Mouse (Mus musculus): ENCODE measurements around the gene Tmem132b. TPM values are rescaled to one million over a fixed set of nuclear protein-coding genes. Genes with fewer than 3 reads are reported as not detected.
A peak's percentile ranks its signal among the peaks of the same experiment; 100 is the strongest.

Tmem132b gene
- polyA plus RNA-seq, 1 experiment from 2014 or later = 1.8 TPM

- Histone ChIP-seq H3K4me1 (peaks cover 14% of the 10 kb centered on the region), H3K9me3 (no peaks in the 10 kb centered on the region), H3K4me3 (replicated peaks) (no peak overlapping the region), H3K36me3 (replicated peaks) (no peaks in the 10 kb centered on the region), H3K9ac (no peak overlapping the region), H3K27me3 (0 out of 2 replicates have a peak, but pooled peaks cover 4% of the 10 kb centered on the region), H3K27ac (no peak overlapping the region), H3K4me2 (no peak overlapping the region)
- 0 out of 2 replicates have a peak, but pooled peaks have one; percentile 28 for ATAC-seq (ENCODE audit: low FRiP score)
- 69% methylated on average over 7 of the region's 7 CpGs for WGBS
Observed at GRCm38 (mm10) chr5:125588203-125588602, 56.6 kb downstream of the Tmem132b start.

- peak overlapping the region; percentile 41 for H3K4me3 ChIP-seq (replicated peaks)
- H3K9me3 ChIP-seq = no peaks in the 10 kb centered on the region
- peak overlapping the region; percentile 50 for H3K27ac ChIP-seq
- WGBS = 5% methylated on average over 18 of the region's 18 CpGs
- H3K36me3 ChIP-seq (replicated peaks) = no peaks in the 10 kb centered on the region
- peak overlapping the region; percentile 60 for H3K4me2 ChIP-seq
- peak overlapping the region; percentile 57 for H3K9ac ChIP-seq
- ATAC-seq (ENCODE audit: low FRiP score) = peak; percentile 85
- H3K4me1 ChIP-seq = peaks cover 14% of the 10 kb centered on the region
- 0 out of 2 replicates have a peak, but pooled peaks cover 4% of the 10 kb centered on the region for H3K27me3 ChIP-seq
Observed at GRCm38 (mm10) chr5:125588876-125589667, 57.5 kb downstream of the Tmem132b start.

- Histone ChIP-seq H3K4me1 (no peaks in the 10 kb centered on the region; the same call in 1 of the 2 replicates), H3K27ac (no peak overlapping the region), H3K36me3 (replicated peaks) (no peaks in the 10 kb centered on the region), H3K4me3 (replicated peaks) (no peak overlapping the region), H3K9ac (no peak overlapping the region), H3K27me3 (no peaks in the 10 kb centered on the region), H3K4me2 (no peak overlapping the region), H3K9me3 (no peaks in the 10 kb centered on the region)
- no peak for ATAC-seq (ENCODE audit: low FRiP score)
- WGBS = 88% methylated on average over 10 of the region's 10 CpGs
Observed at GRCm38 (mm10) chr5:125598056-125598455, 66.5 kb downstream of the Tmem132b start.

GRCm38 (mm10) chr5:125607146-125607545, 75.6 kb downstream of the Tmem132b start:
- no peak for ATAC-seq (ENCODE audit: low FRiP score)
- H3K4me1 ChIP-seq = no peaks in the 10 kb centered on the region; the same call in 1 of the 2 replicates
- H3K9me3 ChIP-seq = no peaks in the 10 kb centered on the region
- H3K36me3 ChIP-seq (replicated peaks) = no peaks in the 10 kb centered on the region
- H3K27me3 ChIP-seq = no peaks in the 10 kb centered on the region
- no peak overlapping the region for H3K9ac ChIP-seq
- 76% methylated on average over 12 of the region's 12 CpGs for WGBS
- no peak overlapping the region for H3K27ac ChIP-seq
- H3K4me2 ChIP-seq = no peak overlapping the region
- H3K4me3 ChIP-seq (replicated peaks) = no peak overlapping the region

GRCm38 (mm10) chr5:125609968-125610367, 78.4 kb downstream of the Tmem132b start:
- no peak overlapping the region for H3K4me3 ChIP-seq (replicated peaks)
- H3K9ac ChIP-seq = no peak overlapping the region
- H3K36me3 ChIP-seq (replicated peaks) = no peaks in the 10 kb centered on the region
- H3K4me2 ChIP-seq = no peak overlapping the region
- no peaks in the 10 kb centered on the region for H3K9me3 ChIP-seq
- no peak overlapping the region for H3K27ac ChIP-seq
- WGBS = 69% methylated on average over 1 of the region's 1 CpGs
- no peak for ATAC-seq (ENCODE audit: low FRiP score)
- no peaks in the 10 kb centered on the region for H3K4me1 ChIP-seq
- H3K27me3 ChIP-seq = no peaks in the 10 kb centered on the region

GRCm38 (mm10) chr5:125612460-125612859, 80.9 kb downstream of the Tmem132b start:
- Histone ChIP-seq H3K9me3 (peaks cover 8% of the 10 kb centered on the region; the same call in 1 of the 2 replicates), H3K27ac (no peak overlapping the region), H3K4me3 (replicated peaks) (no peak overlapping the region), H3K4me2 (no peak overlapping the region), H3K9ac (no peak overlapping the region), H3K36me3 (replicated peaks) (no peaks in the 10 kb centered on the region), H3K4me1 (no peaks in the 10 kb centered on the region), H3K27me3 (no peaks in the 10 kb centered on the region)
- ATAC-seq (ENCODE audit: low FRiP score) = no peak
- 91% methylated on average over 7 of the region's 7 CpGs for WGBS

- H3K4me2 ChIP-seq = no peak overlapping the region
- no peak for ATAC-seq (ENCODE audit: low FRiP score)
- peaks cover 8% of the 10 kb centered on the region; the same call in 1 of the 2 replicates for H3K9me3 ChIP-seq
- no peak overlapping the region for H3K9ac ChIP-seq
- no peaks in the 10 kb centered on the region for H3K4me1 ChIP-seq
- no peaks in the 10 kb centered on the region for H3K27me3 ChIP-seq
- no peak overlapping the region for H3K27ac ChIP-seq
- H3K36me3 ChIP-seq (replicated peaks) = no peaks in the 10 kb centered on the region
- 80% methylated on average over 5 of the region's 5 CpGs for WGBS
- no peak overlapping the region for H3K4me3 ChIP-seq (replicated peaks)
Observed at GRCm38 (mm10) chr5:125613136-125613535, 81.6 kb downstream of the Tmem132b start.

- no peak overlapping the region for H3K4me2 ChIP-seq
- no peak overlapping the region for H3K4me3 ChIP-seq (replicated peaks)
- H3K36me3 ChIP-seq (replicated peaks) = no peaks in the 10 kb centered on the region
- H3K27ac ChIP-seq = no peak overlapping the region
- H3K27me3 ChIP-seq = no peaks in the 10 kb centered on the region
- H3K9me3 ChIP-seq = peaks cover 8% of the 10 kb centered on the region; the same call in 1 of the 2 replicates
- no peak overlapping the region for H3K9ac ChIP-seq
- no peaks in the 10 kb centered on the region for H3K4me1 ChIP-seq
- WGBS = 38% methylated on average over 2 of the region's 2 CpGs
- ATAC-seq (ENCODE audit: low FRiP score) = no peak
Observed at GRCm38 (mm10) chr5:125614348-125614747, 82.8 kb downstream of the Tmem132b start.

- Histone ChIP-seq H3K9me3 (peaks cover 8% of the 10 kb centered on the region; the same call in 1 of the 2 replicates), H3K27me3 (no peaks in the 10 kb centered on the region), H3K27ac (no peak overlapping the region), H3K36me3 (replicated peaks) (no peaks in the 10 kb centered on the region), H3K4me2 (no peak overlapping the region), H3K4me1 (no peaks in the 10 kb centered on the region), H3K4me3 (replicated peaks) (no peak overlapping the region), H3K9ac (no peak overlapping the region)
- no peak for ATAC-seq (ENCODE audit: low FRiP score)
- WGBS = 98% methylated on average over 1 of the region's 1 CpGs
Observed at GRCm38 (mm10) chr5:125617050-125617449, 85.5 kb downstream of the Tmem132b start.

- no peak overlapping the region for H3K4me3 ChIP-seq (replicated peaks)
- H3K27ac ChIP-seq = no peak overlapping the region
- no peaks in the 10 kb centered on the region; the same call in 1 of the 2 replicates for H3K36me3 ChIP-seq (replicated peaks)
- 85% methylated on average over 9 of the region's 9 CpGs for WGBS
- no peaks in the 10 kb centered on the region for H3K27me3 ChIP-seq
- H3K4me1 ChIP-seq = no peaks in the 10 kb centered on the region
- no peak overlapping the region for H3K9ac ChIP-seq
- H3K4me2 ChIP-seq = no peak overlapping the region
- ATAC-seq (ENCODE audit: low FRiP score) = no peak
- no peaks in the 10 kb centered on the region for H3K9me3 ChIP-seq
Observed at GRCm38 (mm10) chr5:125627816-125628348, 96.3 kb downstream of the Tmem132b start.

- H3K27me3 ChIP-seq = no peaks in the 10 kb centered on the region
- WGBS = 83% methylated on average over 6 of the region's 6 CpGs
Observed at GRCm38 (mm10) chr5:125634666-125635065, 103.1 kb downstream of the Tmem132b start.

GRCm38 (mm10) chr5:125640966-125641365, 109.4 kb downstream of the Tmem132b start:
- Histone ChIP-seq H3K4me3 (replicated peaks) (no peak overlapping the region), H3K27me3 (no peaks in the 10 kb centered on the region), H3K4me2 (no peak overlapping the region), H3K4me1 (no peaks in the 10 kb centered on the region), H3K36me3 (replicated peaks) (no peaks in the 10 kb centered on the region), H3K27ac (no peak overlapping the region), H3K9ac (no peak overlapping the region), H3K9me3 (peaks cover 3% of the 10 kb centered on the region; the same call in 1 of the 2 replicates)
- WGBS = 76% methylated on average over 1 of the region's 1 CpGs
- ATAC-seq (ENCODE audit: low FRiP score) = no peak

More at GRCm38 (mm10) chr5:125634666-125635065, 103.1 kb downstream of the Tmem132b start:
- Histone ChIP-seq H3K36me3 (replicated peaks) (no peaks in the 10 kb centered on the region), H3K4me2 (no peak overlapping the region), H3K4me3 (replicated peaks) (no peak overlapping the region), H3K4me1 (no peaks in the 10 kb centered on the region), H3K9ac (no peak overlapping the region), H3K9me3 (no peaks in the 10 kb centered on the region), H3K27ac (no peak overlapping the region)
- no peak for ATAC-seq (ENCODE audit: low FRiP score)
